Mouse (Mus musculus): ENCODE measurements at regions not wholly inside any gene's neighbourhood (a gene's known extent, or its start where the extent isn't known, plus 50 kb on each side); places are given as distances from the start of the nearest gene placed in this dataset.

DNA sequence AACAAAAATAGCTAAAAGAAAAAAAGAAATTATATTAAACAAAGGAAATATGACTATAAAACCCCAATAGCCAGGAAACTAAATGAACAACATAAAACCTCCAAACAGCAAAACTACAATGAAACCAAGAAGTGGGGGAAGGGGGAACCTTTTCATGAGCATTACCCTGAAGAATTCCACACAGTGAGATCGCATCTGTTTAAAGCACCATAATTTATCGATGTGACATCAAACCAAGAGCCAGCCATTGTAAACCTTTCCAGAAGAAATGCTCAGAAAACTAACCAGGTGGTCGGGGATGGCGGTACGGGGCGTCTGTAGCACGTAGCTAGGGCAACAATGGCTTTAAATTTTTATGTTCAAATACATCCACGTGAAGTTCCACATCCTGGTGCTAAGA is 214.8 kb upstream of the Spred2 start:
- TF ChIP-seq CTCF (IDR thresholded peaks at IDR 0.05; ENCODE audit: low read depth): no peak
- TF ChIP-seq EP300 (IDR thresholded peaks at IDR 0.05; ENCODE audit: low read depth): no peak
